Mouse (Mus musculus) T-helper 2 cell (primary cell): ENCODE data around the gene Lztr1.

Experiments used
- in situ Hi-C: fragments of 300-600 bp; cut with MboI, MseI; formaldehyde crosslinking; loops from one replicate; pipeline ENCODE4 v1.15.1; 2025; ENCODE audit warnings: high pct_unique_total_duplicates

The Lztr1 gene

GRCm38 (mm10) chr16:17508546-17509239, at the start of gene Lztr1:
Gene Lztr1, plus strand, starts transcription at chr16:17508688.
- in situ Hi-C loops: no loop called here

GRCm38 (mm10) chr16:17460254-17460653, 48.2 kb upstream of the Lztr1 start:
- in situ Hi-C loops: no loop called here

GRCm38 (mm10) chr16:17461596-17461995, 46.9 kb upstream of the Lztr1 start:
- in situ Hi-C loops: no loop called here

- in situ Hi-C loops: no loop called here
These were observed 45.3 kb upstream of the Lztr1 start for GRCm38 (mm10) chr16:17463184-17463583.

GRCm38 (mm10) chr16:17466875-17467663, 41.4 kb upstream of the Lztr1 start:
- in situ Hi-C loops: no loop called here

GRCm38 (mm10) chr16:17472498-17472897, 36.0 kb upstream of the Lztr1 start:
- in situ Hi-C loops: no loop called here

- in situ Hi-C loops: no loop called here
These were observed 34.4 kb upstream of the Lztr1 start for GRCm38 (mm10) chr16:17474091-17474490.

- in situ Hi-C loops: no loop called here
These were observed 33.7 kb upstream of the Lztr1 start for GRCm38 (mm10) chr16:17474761-17475160.

GRCm38 (mm10) chr16:17475326-17475725, 33.2 kb upstream of the Lztr1 start:
- in situ Hi-C loops: no loop called here

GRCm38 (mm10) chr16:17478331-17478943, 30.1 kb upstream of the Lztr1 start:
- in situ Hi-C loops: no loop called here

GRCm38 (mm10) chr16:17481465-17481864, 27.0 kb upstream of the Lztr1 start:
- in situ Hi-C loops: no loop called here

- in situ Hi-C loops: no loop called here
These were observed 22.0 kb upstream of the Lztr1 start for GRCm38 (mm10) chr16:17486505-17486904.

GRCm38 (mm10) chr16:17488478-17489468, 19.7 kb upstream of the Lztr1 start:
- in situ Hi-C loops: no loop called here

- in situ Hi-C loops: no loop called here
These were observed 18.9 kb upstream of the Lztr1 start, which contains the start of gene Aifm3 for GRCm38 (mm10) chr16:17489469-17490111. Gene Aifm3, plus strand, starts transcription at chr16:17489611.

GRCm38 (mm10) chr16:17491154-17491553, 17.3 kb upstream of the Lztr1 start:
- in situ Hi-C loops: no loop called here

- in situ Hi-C loops: no loop called here
These were observed 16.5 kb upstream of the Lztr1 start for GRCm38 (mm10) chr16:17491896-17492561.

- in situ Hi-C loops: no loop called here
These were observed 11.8 kb upstream of the Lztr1 start for GRCm38 (mm10) chr16:17496499-17497305.

- in situ Hi-C loops: no loop called here
These were observed 9.1 kb upstream of the Lztr1 start for GRCm38 (mm10) chr16:17499249-17499883.

- in situ Hi-C loops: no loop called here
These were observed 5.8 kb upstream of the Lztr1 start for GRCm38 (mm10) chr16:17502681-17503080.
